Mouse (Mus musculus) left cerebral cortex, adult 8-10 months (tissue): Measurements from ENCODE around the gene Mlec. TPM values are rescaled to one million over a fixed set of nuclear protein-coding genes. Genes with fewer than 3 reads are reported as not detected.
"Not testable (repeated sequence)": the region's sequence is repeated elsewhere in the genome, so short reads cannot be mapped to it uniquely, and the experiment has no call there.

ENCODE experiments used
- DNase-seq, 2 experiments: peaks; one replicate each; pipeline ENCODE4 v3.0.0; 2022; ENCODE audit warnings: low spot score in 2 of 2
- total RNA-seq, 4 experiments: library from RNA; stranded (reverse); gene quantifications; 2 replicates each; pipeline ENCODE4 v1.2.4; 2022

The Mlec gene
- total RNA-seq, 4 experiments from 2014 or later, result 66.1 to 84.8 (median 72.3) TPM

DNA sequence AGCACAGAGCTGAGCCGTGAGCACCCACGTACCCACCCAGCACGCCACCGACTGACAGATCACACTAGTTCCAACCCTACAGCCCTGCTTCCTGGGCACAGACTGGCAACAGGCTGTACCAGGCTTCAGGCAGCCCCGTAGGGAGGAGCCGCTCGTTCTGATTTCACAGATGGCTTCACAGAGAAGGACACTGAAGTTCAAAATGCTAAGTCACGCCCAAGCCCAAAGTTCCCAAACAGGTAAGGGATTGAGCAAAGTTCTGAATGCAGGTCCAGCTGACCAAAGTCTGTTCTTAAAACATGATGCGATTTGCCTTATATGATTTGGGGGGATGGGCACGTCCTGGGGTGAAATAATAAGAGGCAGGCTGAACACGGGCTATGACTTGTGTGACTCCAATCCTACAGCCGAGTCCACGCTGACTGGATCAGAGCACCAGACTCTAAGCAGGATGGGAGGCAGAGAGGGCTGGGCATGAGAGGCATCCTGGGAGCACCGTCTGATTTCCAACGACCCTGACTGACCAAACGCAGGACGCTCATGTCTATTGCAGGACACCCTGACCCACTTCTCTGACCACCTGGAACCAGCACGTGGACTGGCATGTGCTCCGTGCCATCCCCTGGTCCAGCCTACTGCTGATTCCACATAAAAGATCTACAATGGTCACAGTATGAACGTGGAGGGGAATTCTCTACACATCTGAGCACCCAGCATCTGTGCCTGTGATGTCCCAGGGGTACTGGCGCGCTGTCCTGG, 30.4 kb downstream of the Mlec start:
- DNase-seq, result no peak

DNA sequence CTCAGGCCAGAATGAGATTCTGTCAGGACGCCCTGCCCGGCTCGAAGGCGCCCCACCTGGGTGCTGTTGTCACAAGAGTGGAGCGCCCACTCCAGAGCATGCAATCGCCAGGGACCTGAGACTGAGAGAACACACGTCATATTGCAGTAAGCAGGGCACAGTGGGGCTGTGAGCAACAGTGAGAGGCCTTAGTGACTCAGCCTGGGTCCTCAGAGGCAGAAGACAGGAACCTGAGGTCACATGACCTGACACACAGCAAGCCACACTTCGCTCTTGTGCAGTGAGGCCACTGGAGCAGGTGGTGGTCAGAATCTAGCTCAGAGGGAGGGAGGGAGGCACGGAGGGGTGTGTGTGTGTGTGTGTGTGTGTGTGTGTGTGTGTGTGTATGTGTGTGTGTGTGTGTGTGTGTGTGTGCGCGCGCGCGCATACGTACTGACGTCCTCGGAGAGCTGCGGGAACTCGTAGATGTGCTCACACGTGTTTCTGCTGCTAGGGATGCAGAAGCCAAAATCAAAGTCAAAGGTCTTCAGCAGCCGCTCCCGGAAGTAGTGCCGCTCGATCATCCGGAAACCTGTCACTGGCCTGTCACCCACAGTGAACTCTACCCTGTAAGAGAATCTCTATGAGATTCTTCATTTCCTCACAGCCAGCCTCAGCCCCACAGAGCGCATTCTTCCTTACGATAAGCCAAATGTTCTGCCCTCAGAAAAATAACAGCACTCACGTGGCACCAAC, 31.2 kb downstream of the Mlec start:
- DNase-seq, result no peak

DNA sequence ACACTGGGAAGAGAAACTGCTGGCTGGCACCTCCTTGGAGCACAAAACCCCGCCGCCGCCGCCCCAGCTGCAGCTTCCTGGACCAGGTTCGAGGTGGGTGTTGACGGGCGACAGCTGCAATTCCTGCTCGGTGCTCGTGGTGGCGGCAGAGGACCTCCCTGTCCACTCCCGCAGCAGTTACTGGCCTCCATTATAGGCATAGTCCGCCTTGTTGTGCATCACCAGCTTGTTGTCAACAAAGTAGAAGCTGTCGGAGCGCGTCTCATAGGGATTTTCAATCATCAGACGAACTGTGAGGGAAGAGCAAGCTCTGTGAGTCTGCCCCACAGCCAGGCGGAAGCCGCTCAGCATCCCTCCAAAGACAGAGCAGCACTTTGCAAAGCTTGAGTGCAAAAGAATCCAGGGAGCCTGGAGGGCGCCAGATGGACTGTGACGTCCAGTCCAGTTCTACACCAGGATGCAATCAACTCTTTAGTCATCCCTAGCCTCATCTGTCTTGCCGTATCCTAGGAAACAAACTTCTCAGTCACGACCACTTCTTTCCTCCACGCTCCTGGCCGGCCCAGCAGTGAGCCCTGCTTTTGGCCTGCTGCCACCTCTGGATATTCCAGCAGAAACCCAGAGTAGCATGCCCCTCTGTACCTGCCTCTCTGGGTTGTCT, 32.6 kb downstream of the Mlec start:
- peak; percentile 81 to 83 for DNase-seq

DNA sequence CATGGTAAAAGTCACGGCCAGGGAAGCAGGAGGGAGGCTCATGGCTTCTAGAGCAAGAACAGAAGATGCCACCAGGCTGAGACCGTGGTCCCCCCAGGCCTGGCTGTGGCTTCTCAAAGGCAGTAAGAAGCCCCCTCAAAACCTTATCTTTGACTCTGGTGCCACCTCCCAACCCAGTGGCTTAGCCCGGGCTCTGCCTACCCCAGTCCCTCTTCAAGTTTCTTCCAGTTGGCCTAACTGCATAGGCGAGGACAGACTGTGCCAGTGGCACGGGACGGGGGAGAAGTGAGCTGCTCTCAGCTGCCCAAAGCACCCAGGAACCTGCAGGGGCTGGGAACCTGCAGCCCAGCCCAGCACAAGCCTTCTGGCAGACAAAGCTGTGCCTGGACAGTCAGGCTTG, 33.3 kb downstream of the Mlec start:
- no peak for DNase-seq

DNA sequence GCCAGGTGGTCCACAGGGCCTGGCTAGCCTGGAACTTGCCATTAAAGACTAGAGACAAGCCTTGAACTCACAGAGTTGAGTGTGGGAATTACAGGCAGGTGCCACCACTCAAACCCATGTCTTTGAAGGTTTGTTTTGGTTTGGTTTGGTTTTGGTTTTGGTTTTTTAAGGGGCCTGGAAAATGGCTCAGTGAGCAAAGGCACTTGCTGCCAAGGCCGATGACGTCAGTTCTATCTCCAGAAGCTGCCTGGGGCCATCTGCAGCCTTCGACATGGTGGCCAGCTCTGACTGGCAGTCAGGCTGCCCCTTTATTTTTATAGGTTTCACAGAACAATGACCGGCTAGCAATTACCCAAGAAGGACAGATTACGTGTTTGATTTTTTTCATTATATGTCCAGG, 37.0 kb downstream of the Mlec start:
- DNase-seq, result no peak

DNA sequence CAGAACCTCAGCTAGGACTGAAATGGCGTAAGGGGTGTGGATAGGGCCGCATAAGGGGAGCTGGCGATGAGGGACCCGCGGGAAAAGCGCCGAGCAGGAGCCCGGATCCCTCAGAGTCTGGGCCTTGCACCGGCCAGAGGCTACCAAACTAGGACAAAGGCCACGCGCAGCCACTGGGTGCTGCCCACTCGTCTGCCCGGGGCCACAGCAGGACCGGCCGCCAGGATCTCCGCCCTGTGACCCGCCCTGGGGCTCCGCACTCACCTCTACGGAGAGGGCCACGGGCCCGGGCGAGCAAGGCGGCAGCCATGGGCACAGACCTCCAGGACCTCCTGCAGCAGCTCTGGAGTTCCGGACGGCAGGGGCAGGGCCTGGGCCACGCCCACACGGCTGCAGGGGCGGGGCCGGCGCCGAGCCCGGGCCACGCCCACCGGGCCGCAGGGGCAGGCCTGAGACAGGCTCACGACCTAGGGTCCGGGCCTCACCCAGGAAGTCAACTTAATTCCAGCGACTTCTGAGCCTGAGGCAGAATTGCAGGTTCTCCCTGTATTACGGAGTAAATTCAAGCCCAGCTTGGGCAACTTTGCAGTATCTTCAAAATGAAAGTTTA, 38.9 kb downstream of the Mlec start, which contains the start of gene Acads:
Acads (minus strand) TSS at position 386 of the 610 bp plus-strand sequence.
- peak in 1 of 2 experiments; percentile 59 for DNase-seq

DNA sequence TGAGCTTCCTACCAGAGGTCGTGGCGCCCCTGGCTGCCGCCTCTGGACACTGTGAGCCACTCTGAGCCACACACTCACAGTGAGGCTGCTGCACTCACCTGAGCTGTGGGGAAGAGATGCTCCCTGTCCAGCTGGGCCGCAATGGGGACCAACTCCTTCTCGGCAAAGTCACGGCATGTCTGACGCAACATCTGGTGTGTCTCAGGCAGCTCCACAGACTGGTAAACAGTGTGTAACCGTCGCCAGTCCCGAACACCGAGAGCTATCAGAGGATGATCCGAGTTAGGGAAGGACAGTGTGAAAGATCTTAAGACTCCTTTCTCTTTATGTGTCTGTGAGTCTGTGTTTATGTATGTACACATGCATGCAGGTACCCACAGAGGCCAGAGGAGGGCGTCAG, 40.5 kb downstream of the Mlec start:
- no peak for DNase-seq

DNA sequence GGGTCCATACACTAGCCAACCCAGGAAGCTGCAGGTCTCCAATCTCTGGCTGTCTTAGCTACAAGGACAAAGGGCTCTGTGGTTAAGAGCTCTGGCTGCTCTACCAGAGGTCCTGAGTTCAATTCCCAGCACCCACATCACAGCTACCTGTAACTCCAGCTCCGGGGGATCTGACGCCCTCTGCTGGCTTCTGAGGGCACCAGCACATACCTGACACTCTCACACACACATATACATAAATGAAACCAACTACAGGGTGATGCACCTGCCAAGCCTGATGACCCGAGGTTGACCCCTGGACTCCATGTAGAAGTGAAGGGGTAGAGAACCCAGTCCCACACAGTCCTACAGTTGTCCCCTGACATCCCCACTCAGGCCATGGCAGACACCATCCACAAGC, 41.6 kb downstream of the Mlec start:
- no peak for DNase-seq

DNA sequence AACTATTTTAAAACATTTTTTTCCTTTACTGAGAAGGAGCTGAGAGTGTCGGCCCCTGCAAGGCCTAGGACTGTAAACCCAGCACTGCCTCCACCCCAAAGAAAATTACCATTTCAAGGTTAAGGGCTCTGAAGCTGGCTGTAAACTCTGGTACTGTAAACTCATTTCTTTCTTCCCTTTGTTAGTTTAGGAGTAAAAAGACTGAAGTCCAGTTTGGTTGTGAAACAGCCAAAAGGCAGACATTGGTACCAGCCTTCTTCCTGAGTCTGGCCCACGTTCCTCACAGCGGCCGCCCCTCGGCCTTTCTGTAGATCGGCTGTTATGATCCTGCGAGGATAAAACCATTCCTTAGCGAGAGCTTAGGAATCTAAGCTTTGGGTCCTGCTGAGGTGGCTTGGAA, 43.5 kb downstream of the Mlec start:
- DNase-seq, result no peak

DNA sequence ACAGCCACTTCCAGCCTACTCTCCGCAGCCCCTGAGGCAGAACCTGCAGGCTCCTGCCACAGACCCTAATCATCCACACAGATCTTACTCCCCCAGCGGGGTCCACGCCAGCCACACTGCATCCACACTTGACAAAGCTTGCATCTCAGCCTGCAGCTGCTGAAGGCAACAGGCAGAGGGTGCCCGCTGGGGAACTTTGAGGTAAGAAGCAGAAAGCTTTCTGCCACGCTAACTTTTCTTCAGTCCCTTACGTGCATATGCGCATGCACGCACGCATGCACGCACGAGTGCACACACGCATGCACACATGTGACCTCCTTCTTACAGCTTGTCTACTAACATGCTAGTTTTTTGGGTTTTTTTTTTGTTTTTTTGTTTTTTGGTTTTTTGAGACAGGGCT, 44.7 kb downstream of the Mlec start:
- DNase-seq, result no peak

DNA sequence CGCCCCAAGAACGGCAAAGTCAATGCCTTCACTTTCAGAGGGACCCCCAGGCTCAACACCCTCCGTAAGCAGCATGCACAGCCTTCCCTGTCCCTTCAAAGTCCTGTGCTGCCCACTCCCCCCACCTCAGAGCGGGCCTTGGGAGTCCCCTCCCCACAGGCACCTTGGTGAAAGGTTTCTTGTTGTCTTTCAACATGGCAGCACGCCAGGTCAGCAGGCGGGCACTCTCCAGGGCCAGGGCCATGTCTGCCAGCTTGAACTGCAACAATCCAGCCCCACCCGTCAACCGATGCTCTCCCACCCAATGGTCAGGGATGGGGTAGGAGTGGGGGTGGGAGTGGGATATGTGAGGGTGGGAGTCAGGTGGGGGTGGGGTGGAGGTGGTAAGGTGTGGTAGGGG, 46.8 kb downstream of the Mlec start:
- no peak for DNase-seq

DNA sequence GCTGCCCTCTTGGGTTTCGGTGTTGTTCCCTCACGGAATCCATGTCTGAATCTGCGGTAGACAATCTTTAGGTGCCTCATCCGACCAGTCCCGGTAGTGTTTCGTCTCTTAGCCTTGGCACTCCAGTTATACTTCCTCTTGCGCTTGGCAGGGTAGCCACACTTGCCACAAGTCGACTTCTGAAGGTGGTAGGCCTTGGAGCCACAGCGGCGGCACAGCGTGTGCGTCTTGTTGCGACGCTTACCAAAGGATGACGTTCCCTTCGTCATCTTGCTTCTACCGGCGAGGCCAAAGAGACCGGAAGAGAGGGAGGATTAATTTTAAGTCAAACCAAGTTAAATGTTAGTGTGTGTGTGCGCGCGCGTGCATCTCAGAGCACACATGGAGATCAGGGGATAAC, 54.7 kb downstream of the Mlec start:
- not testable (repeated sequence) for DNase-seq

DNA sequence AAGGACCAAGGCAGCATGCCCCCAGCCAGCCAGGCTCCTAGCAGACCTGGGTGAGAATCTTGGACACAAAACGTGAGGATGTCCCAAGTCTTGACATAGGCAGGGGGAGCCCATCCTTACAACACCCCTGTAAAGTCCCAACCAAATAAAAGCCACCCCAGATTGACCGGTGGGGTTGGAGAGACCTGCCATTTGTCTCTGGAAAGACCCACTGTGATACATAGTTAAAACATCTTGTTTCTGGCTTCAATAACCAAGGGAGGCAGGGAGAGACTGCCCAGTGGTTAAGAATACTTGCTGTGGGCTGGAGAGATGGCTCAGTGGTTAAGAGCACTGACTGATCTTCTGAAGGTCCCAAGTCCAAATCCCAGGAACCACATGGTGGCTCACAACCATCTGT, 55.7 kb downstream of the Mlec start:
- no peak for DNase-seq

DNA sequence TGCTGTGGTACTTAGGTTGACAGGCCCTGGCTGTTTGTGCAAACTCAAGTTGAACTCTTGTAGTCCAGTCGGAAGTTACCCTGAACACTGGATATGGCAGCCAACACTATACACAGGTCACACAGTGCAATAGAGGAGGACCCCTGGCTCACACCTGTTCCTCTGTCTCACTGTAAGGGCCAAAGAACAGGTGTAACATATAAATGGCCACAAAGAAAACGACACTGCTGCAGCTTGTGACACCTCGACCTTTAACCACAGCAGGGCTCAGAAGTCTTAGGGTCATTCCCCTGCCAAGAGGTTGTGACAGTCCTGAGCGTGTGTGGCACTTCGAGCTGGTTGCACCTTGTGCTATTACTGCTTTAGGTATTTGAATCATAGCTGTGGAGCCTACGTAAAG, 57.5 kb downstream of the Mlec start:
- no peak for DNase-seq

DNA sequence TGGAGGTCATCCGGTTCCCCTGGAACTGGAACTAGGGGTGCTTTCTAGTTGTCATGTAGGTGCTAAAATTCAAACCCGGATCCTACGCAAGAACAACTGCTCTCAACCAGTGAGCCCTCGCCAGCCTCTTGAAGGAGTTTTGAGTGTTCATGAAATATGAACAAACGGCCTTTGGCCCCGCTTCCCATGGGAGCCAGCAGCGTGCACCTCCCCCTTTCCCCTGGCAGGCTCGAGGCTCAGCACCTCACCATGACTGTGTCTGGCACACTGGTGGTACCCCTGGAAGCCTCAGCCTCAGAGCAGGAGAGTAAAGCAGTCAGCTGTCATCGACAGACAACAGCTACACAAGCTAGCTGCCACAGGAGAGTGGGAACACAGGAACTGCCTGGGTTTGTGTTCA, 58.0 kb downstream of the Mlec start:
- DNase-seq, result no peak

DNA sequence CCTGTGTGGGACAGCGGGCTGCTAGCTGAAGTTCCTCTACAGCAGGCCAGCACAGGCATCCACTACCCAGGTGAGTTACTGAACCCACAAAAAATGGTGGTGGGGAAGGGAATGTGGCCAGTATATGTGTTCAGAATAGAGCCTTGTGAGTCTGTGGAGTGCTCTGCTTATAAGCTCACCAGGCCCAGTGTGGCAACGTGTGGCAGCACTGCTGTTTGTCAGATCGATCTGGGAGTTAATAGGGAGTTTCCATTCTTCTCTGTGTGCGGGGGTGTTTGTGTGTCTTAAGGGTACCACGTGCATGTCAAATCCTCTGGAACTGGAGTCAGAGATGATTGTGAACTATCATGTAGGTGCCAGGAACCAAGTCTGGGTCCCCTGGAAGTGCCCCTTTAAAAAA, 58.4 kb downstream of the Mlec start:
- DNase-seq, result no peak

DNA sequence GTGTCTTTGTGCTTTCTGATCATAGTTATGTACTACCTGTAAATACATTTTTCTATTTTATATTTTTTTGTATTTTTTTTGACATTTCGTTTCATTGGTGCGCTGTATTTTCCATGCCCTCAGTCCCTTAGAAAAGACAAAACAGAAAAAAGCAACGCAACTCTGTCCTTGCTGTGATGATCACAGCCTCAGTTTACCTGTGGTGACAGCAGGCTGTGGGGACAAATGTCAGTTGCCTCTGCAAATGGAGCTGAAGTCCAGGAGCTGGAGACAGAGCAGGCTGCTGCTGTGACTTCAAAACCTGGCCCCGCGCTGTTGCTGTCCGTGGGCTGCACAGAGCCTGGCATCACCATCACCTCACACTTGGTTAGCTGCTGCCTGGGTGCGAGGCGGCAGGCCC, 59.8 kb downstream of the Mlec start, which contains the start of gene Gm10401:
Gm10401 (minus strand) TSS at position 101 of the 400 bp plus-strand sequence.
- no peak for DNase-seq

Other genes starting within 250 kb of the Mlec start
- under 1 TPM in 2 of 4 experiments, not detected in 2; 0.35 to 0.68 TPM for gene Oasl1, start 234.9 kb downstream of the Mlec start, total RNA-seq
- gene 2210016L21Rik, start 216.0 kb downstream of the Mlec start, total RNA-seq, result 100 to 1,000 TPM; 192 to 228 (median 217) TPM
- gene Hnf1a, start 187.1 kb downstream of the Mlec start, total RNA-seq, result not detected
- gene Sppl3, start 147.0 kb downstream of the Mlec start, total RNA-seq, result 10 to 100 TPM; 83.7 to 90.3 (median 85.0) TPM
- not detected for gene Gm10401, start 59.9 kb downstream of the Mlec start, total RNA-seq
- 1 to 10 TPM; 7.8 to 9.2 (median 8.9) TPM for gene Acads, start 38.8 kb downstream of the Mlec start, total RNA-seq
- 10 to 100 TPM; 21.2 to 26.9 (median 24.2) TPM for gene Unc119b, start 23.2 kb downstream of the Mlec start, total RNA-seq
- gene Cabp1, start 36.2 kb upstream of the Mlec start, total RNA-seq, result 100 to 1,000 TPM; 228 to 252 (median 243) TPM
- 10 to 100 TPM; 72.0 to 91.4 (median 77.3) TPM for gene Pop5, start 77.7 kb upstream of the Mlec start, total RNA-seq
- 100 to 1,000 TPM; 216 to 259 (median 243) TPM for gene Rnf10, start 114.7 kb upstream of the Mlec start, total RNA-seq
- gene Coq5, start 121.5 kb upstream of the Mlec start, total RNA-seq, result 10 to 100 TPM; 40.4 to 43.6 (median 42.2) TPM
- 100 to 1,000 TPM; 550 to 617 (median 573) TPM for gene Dynll1, start 142.8 kb upstream of the Mlec start, total RNA-seq
- gene Srsf9, start 169.0 kb upstream of the Mlec start, total RNA-seq, result 10 to 100 TPM; 55.2 to 70.1 (median 64.6) TPM
- 10 to 100 TPM; 19.2 to 21.4 (median 20.2) TPM for gene Gatc, start 183.0 kb upstream of the Mlec start, total RNA-seq
- 10 to 100 TPM; 20.7 to 24.6 (median 22.5) TPM for gene Triap1, start 183.0 kb upstream of the Mlec start, total RNA-seq
- 100 to 1,000 TPM; 686 to 806 (median 740) TPM for gene Cox6a1, start 190.8 kb upstream of the Mlec start, total RNA-seq